Mouse (Mus musculus) liver, embryonic 11.5 days (tissue): Measurements from ENCODE around the gene Rab37. TPM values are rescaled to one million over a fixed set of nuclear protein-coding genes. Genes with fewer than 3 reads are reported as not detected.

Source experiments
- ATAC-seq: fragments of 200-750 bp; cut with Nextera tagmentation; replicated peaks from 2 replicates; pipeline ENCODE4 v1.8.0; 2017; ENCODE audit warnings: moderate number of reproducible peaks, mild to moderate bottlenecking, moderate TSS enrichment, moderate library complexity; ENCODE audit not compliant: low FRiP score
- DNase-seq: peaks from one replicate; pipeline ENCODE4 v3.0.0-alpha.2; 2017; ENCODE audit warnings: low spot score
- H3K27ac ChIP-seq: fragments of 300-500 bp; sonication (generic); 2 replicates; pipeline ENCODE4 v1.5.1; 2014; ENCODE audit warnings: mild to moderate bottlenecking, low read depth, low read length, control low read depth
- H3K27me3 ChIP-seq: fragments of 300-500 bp; sonication (generic); replicated peaks from 2 replicates; pipeline ENCODE4 v1.6.1; 2014; ENCODE audit warnings: low read length, mixed read lengths; ENCODE audit not compliant: control insufficient read depth, insufficient read depth
- H3K36me3 ChIP-seq: fragments of 300-500 bp; sonication (generic); 2 replicates; pipeline ENCODE4 v1.6.1; 2014; ENCODE audit warnings: mild to moderate bottlenecking, low read length, moderate library complexity, mixed read lengths; ENCODE audit not compliant: control insufficient read depth, insufficient read depth
- H3K4me1 ChIP-seq: fragments of 300-500 bp; sonication (generic); replicated peaks from 2 replicates; pipeline ENCODE4 v1.6.1; 2014; ENCODE audit warnings: low read length, mixed read lengths; ENCODE audit not compliant: control insufficient read depth, insufficient read depth
- H3K4me2 ChIP-seq: fragments of 300-500 bp; sonication (generic); 2 replicates; pipeline ENCODE4 v1.6.1; 2014; ENCODE audit warnings: mild to moderate bottlenecking, control low read depth, moderate library complexity
- H3K4me3 ChIP-seq: fragments of 300-500 bp; sonication (generic); 2 replicates; pipeline ENCODE4 v1.5.1; 2014; ENCODE audit warnings: low read depth, low read length, control low read depth
- H3K9ac ChIP-seq: fragments of 300-500 bp; sonication (generic); 2 replicates; pipeline ENCODE4 v1.6.1; 2014; ENCODE audit warnings: low read depth, low read length, control low read depth
- H3K9me3 ChIP-seq: fragments of 300-500 bp; sonication (generic); 2 replicates; pipeline ENCODE4 v1.6.1; 2016; ENCODE audit warnings: low read length, inconsistent platforms, mixed read lengths; ENCODE audit not compliant: control insufficient read depth
- WGBS: fragments of 180-500 bp; shearing (Covaris S2); extraction: QIAGEN DNeasy Blood & Tissue Kit; methylation state at CpG from one replicate; pipeline ENCODE4 v1.1.7; 2014; 5-methylcytosine and 5-hydroxymethylcytosine counted together
- polyA plus RNA-seq: library from polyadenylated mRNA; unstranded; fragments of >200 nt; fragmentation: Nextera tagmentation; extraction: Ambion mirVana; gene quantifications from 2 replicates; pipeline ENCODE4 v1.2.1, GENCODE M21; 2014

Gene Rab37
- polyA plus RNA-seq, 1 experiment from 2014 or later = 6.3 TPM

- no peak within 1 kb of the TSS; the same call in 1 of the 2 replicates for H3K4me2 ChIP-seq
- H3K9me3 ChIP-seq = no peaks in the 10 kb centered on the region
- no peaks in the 10 kb centered on the region for H3K4me1 ChIP-seq
- no peak within 1 kb of the TSS for H3K27ac ChIP-seq
- H3K27me3 ChIP-seq = no peaks in the 10 kb centered on the region
- no peak within 1 kb of the TSS for H3K4me3 ChIP-seq
- ATAC-seq = no peak
- no peak for DNase-seq
- no peaks in the 10 kb centered on the region for H3K36me3 ChIP-seq
- H3K9ac ChIP-seq = no peak within 1 kb of the TSS
- 35% methylated on average over 8 of the region's 8 CpGs for WGBS
These were observed 42.6 kb downstream of the Rab37 start, which contains the start of gene Cd300lf for GRCm38 (mm10) chr11:115133800-115134199. TSS of gene Cd300lf (minus strand) at chr11:115133992.

GRCm38 (mm10) chr11:115138597-115139262 is 47.5 kb downstream of the Rab37 start:
- Histone ChIP-seq H3K4me2 (no peak overlapping the region), H3K9ac (no peak overlapping the region), H3K4me3 (no peak overlapping the region), H3K27ac (no peak overlapping the region), H3K9me3 (no peaks in the 10 kb centered on the region), H3K27me3 (no peaks in the 10 kb centered on the region), H3K36me3 (no peaks in the 10 kb centered on the region), H3K4me1 (no peaks in the 10 kb centered on the region)
- DNase-seq (no peak), ATAC-seq (no peak)
- 63% methylated on average over 5 of the region's 5 CpGs for WGBS

GRCm38 (mm10) chr11:115141970-115142369 is 50.7 kb downstream of the Rab37 start:
- no peaks in the 10 kb centered on the region for H3K9me3 ChIP-seq
- no peak overlapping the region for H3K4me3 ChIP-seq
- ATAC-seq (no peak), DNase-seq (no peak)
- H3K9ac ChIP-seq = no peak overlapping the region
- no peaks in the 10 kb centered on the region for H3K36me3 ChIP-seq
- H3K4me2 ChIP-seq = no peak overlapping the region
- no peak overlapping the region for H3K27ac ChIP-seq
- H3K4me1 ChIP-seq = no peaks in the 10 kb centered on the region
- no peaks in the 10 kb centered on the region for H3K27me3 ChIP-seq
- 43% methylated on average over 2 of the region's 2 CpGs for WGBS

GRCm38 (mm10) chr11:115147813-115148212 is 56.6 kb downstream of the Rab37 start:
- DNase-seq (no peak), ATAC-seq (no peak)
- 83% methylated on average over 4 of the region's 4 CpGs for WGBS
- H3K4me3 ChIP-seq = no peak overlapping the region
- no peak overlapping the region for H3K9ac ChIP-seq
- H3K27ac ChIP-seq = no peak overlapping the region
- H3K4me2 ChIP-seq = no peak overlapping the region
- no peaks in the 10 kb centered on the region for H3K9me3 ChIP-seq
- H3K36me3 ChIP-seq = no peaks in the 10 kb centered on the region
- 0 out of 2 replicates have a peak, but pooled peaks cover 3% of the 10 kb centered on the region for H3K27me3 ChIP-seq
- H3K4me1 ChIP-seq = no peaks in the 10 kb centered on the region

GRCm38 (mm10) chr11:115150741-115151254 is 59.6 kb downstream of the Rab37 start:
- Histone ChIP-seq H3K27me3 (0 out of 2 replicates have a peak, but pooled peaks cover 3% of the 10 kb centered on the region), H3K9ac (no peak overlapping the region), H3K27ac (no peak overlapping the region), H3K36me3 (no peaks in the 10 kb centered on the region), H3K4me2 (no peak overlapping the region), H3K4me1 (peaks cover 18% of the 10 kb centered on the region), H3K9me3 (no peaks in the 10 kb centered on the region), H3K4me3 (no peak overlapping the region)
- WGBS = 67% methylated on average over 6 of the region's 6 CpGs
- no peak for ATAC-seq
- no peak for DNase-seq

- no peak overlapping the region for H3K9ac ChIP-seq
- ATAC-seq = peak; percentile 33; the same call in 1 of the 2 replicates
These were observed 60.7 kb downstream of the Rab37 start for GRCm38 (mm10) chr11:115151755-115152429.

GRCm38 (mm10) chr11:115153088-115153487 is 61.9 kb downstream of the Rab37 start:
- no peak for ATAC-seq
- H3K4me2 ChIP-seq = no peak overlapping the region
- WGBS = 77% methylated on average over 9 of the region's 9 CpGs
- no peak overlapping the region for H3K9ac ChIP-seq
- no peak for DNase-seq
- H3K4me1 ChIP-seq = peaks cover 28% of the 10 kb centered on the region
- H3K9me3 ChIP-seq = no peaks in the 10 kb centered on the region
- no peaks in the 10 kb centered on the region for H3K36me3 ChIP-seq
- 0 out of 2 replicates have a peak, but pooled peaks cover 3% of the 10 kb centered on the region for H3K27me3 ChIP-seq
- no peak overlapping the region for H3K27ac ChIP-seq
- H3K4me3 ChIP-seq = no peak overlapping the region

More at GRCm38 (mm10) chr11:115151755-115152429, 60.7 kb downstream of the Rab37 start:
- DNase-seq = no peak
- H3K27ac ChIP-seq = no peak overlapping the region
- no peaks in the 10 kb centered on the region for H3K9me3 ChIP-seq
- peaks cover 18% of the 10 kb centered on the region for H3K4me1 ChIP-seq
- H3K4me2 ChIP-seq = peak overlapping the region; percentile 61
- no peaks in the 10 kb centered on the region for H3K36me3 ChIP-seq
- peak overlapping the region; percentile 25; the same call in 1 of the 2 replicates for H3K4me3 ChIP-seq
- 13% methylated on average over 15 of the region's 15 CpGs for WGBS
- 0 out of 2 replicates have a peak, but pooled peaks cover 3% of the 10 kb centered on the region for H3K27me3 ChIP-seq

- Histone ChIP-seq H3K4me2 (peak overlapping the region; percentile 62), H3K4me3 (peak overlapping the region; percentile 42), H3K4me1 (peaks cover 34% of the 10 kb centered on the region), H3K9me3 (no peaks in the 10 kb centered on the region), H3K9ac (peak overlapping the region; percentile 15), H3K27ac (no peak overlapping the region), H3K27me3 (0 out of 2 replicates have a peak, but pooled peaks cover 3% of the 10 kb centered on the region), H3K36me3 (no peaks in the 10 kb centered on the region)
- ATAC-seq (peak; percentile 82), DNase-seq (peak; percentile 86)
- under 1% methylated on average over 35 of the region's 35 CpGs for WGBS
These were observed 62.6 kb downstream of the Rab37 start for GRCm38 (mm10) chr11:115153699-115154292.
